Mouse (Mus musculus) G1E-ER4 (cell line): ENCODE measurements at regions not wholly inside any gene's neighbourhood (a gene's known extent, or its start where the extent isn't known, plus 50 kb on each side); places are given as distances from the start of the nearest gene placed in this dataset.

Source experiments
- GATA1 ChIP-seq: IDR thresholded peaks from one replicate; pipeline ENCODE4 v1.8.0; 2012; ENCODE audit warnings: low read length, inconsistent platforms

DNA sequence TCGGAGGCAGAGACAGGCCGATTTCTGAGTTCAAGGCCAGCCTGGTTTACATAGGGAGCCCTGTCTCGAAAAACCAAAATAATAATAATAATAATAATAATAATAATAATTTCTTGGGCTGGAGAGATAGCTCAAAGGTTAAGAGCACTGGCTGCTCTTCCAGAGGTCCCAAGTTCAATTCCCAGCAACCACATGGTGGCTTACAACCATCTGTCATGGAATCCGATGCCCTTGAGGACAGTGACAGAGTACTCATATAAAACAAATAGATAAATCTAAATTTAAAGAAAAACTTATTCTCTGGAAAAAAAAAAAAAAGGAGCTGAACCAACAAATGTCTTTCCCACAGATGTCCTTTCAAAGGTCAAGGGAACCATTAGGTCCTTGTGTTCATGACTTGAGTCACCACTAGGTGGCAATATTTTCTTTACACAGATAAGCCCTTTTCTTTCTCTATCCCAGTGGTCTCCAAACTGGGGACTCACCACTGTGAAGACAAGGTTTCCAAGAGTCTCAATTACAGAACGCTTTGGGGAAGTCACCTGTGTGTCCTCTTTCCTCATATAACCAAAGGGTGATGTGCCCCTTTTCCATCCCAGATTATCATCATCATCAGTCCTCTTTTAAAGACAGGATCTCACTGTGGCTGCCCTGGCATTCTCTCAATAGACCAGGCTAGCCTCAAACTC, 106.1 kb upstream of the Xpo1 start:
- no peak for TF ChIP-seq GATA1

DNA sequence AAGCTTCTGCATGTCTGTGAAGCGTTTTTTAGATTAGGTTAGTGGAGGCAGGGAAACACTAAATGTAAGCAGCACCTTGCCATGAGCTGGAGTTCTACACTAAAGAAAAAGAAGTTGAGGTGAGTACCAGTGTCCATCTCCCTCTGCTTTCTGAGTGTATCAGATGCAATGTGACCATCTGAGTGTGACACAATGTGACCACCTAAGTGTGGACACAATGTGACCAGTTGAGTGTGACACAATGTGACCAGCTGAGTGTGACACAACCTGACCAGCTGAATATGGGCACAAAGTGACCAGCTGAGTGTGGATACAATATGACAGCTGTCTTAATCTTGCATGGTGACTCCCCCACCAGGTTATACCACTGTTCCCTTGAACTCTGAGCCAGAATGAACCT, 101.0 kb upstream of the Xpo1 start:
- no peak for TF ChIP-seq GATA1

DNA sequence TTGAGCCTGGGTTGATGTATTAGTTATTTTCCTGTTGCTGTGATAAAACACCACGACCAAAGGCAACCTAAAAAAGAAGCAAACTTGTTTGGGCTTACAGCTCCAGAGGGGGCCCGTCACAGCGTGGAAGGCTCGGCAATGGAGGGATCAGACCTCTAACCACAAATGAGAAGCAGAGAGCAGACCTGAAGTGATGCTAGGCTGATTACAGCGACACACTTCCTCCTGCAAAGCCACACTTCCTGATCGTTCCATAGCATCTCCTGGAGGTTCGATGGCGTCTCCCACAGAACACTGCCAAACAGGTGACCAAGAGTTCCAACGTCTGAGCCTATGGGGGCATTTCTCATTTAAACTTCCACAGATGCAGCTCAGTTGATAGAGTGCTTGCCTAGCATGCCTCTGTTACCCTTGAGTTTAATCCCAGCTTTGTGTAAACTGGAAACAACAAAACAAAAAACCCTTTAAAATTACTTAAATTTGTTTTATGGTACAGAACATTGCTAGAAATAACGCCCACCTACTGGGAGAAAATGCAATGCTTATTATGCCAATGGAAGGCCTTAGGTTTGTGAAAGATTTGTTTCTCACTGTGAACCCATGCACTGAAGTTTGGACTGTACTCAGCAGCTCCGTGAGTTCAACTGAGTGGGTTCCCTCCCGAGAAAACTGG, 87.2 kb upstream of the Xpo1 start:
- TF ChIP-seq GATA1: no peak

DNA sequence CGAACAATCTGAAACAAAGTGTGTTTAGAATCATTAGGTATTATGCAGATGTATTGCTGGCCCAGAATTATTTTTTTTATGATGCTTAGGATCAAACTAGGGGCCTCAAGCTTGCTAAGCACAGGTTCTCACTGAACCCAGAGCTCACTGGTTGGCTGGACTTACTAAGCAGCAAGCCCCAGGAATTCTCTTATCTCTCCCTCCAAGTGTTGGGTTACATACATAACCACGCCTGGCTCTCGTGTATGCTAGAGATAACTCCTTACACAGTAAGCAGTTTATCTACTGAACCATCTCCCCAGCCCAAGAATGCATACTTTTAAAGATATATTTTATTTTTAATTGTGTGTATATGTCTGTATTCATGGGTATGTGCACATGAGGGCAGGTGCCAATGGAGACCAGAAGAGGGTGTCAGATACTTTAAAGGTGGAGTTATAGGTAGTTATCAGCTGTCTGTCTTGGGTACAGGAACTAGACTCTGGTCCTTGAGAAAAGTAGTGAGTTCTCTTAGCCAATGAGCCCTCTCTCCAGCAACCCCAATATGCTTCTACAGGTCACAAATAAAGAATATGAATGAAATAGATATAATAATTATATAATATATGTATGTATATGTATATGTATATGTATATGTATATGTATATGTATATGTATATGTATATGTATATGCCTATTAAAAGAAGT, 86.0 kb upstream of the Xpo1 start:
- peak; percentile 79 for TF ChIP-seq GATA1

DNA sequence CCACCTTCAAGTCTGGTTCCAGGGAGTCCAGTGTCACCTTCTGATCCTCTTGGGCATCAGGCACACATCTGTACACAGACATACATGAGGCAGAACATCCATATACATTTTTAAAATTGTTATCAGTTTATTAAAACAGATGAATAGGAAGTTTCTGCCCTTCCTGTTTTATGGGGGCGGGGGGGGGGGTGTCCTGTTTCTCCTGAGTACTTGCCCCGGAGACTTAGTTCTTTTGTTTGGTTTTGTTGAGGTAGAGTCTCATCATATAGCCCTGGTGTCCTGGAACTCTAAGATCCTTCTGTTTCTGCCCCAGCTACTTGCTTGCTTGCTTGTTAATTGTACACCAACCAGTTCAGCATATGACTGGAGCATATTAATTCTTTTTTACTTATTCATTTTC, 85.0 kb upstream of the Xpo1 start:
- no peak for TF ChIP-seq GATA1

DNA sequence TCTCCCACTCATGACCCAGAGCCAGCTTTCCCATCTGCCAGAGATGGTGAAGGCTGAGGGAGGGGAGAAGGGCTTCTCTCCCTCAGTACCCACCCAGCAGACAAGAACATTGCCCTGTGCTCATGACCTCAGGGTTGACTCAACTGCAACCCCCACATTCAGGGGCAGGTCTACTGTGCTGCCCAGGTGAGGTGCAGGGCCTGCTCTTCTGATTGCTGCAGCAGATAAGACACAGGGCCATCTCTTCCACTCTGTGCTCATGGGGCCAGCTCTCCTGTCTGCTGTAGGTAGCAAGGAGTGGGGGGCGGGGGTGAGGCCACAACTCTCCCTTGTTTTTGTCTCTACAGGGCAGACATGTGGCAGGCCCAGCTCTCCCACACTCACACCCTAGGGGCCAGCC, 84.1 kb upstream of the Xpo1 start:
- TF ChIP-seq GATA1: no peak

DNA sequence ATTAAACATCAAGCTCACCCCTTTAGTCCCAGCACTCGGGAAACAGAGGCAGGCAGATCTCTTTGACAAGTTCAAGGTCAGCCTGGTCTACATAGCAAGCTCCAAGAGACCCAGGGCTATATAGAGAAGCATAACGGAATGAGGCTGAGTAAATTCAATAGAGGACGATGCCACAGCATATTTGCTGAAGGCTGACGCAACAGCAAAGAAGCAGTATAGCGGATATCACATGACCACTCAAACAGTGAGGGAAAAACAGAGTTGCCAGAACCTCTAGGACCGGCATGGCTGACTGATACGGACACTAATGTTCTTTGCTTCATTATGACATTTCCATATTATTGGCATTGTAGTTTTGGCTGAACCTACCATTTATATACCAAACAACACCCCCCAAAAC, 74.2 kb upstream of the Xpo1 start:
- no peak for TF ChIP-seq GATA1

DNA sequence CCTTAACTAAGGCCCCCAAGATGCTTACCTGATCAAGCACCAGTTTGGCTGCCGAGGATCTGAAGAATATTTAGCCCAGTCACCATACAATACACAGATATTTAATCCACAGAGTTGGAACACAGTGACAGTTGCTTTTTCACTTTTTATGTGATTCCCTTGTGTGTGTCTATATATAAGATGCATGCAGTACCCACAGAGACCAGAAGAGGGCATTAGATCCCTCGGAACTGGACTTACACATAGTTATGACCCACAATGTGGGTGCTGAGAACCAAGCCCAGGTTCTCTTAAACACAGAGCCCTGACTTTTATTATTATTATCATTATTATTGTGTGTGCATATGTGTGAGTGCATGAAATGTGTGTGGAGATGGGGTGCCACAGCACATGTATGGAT, 70.6 kb upstream of the Xpo1 start:
- no peak for TF ChIP-seq GATA1

DNA sequence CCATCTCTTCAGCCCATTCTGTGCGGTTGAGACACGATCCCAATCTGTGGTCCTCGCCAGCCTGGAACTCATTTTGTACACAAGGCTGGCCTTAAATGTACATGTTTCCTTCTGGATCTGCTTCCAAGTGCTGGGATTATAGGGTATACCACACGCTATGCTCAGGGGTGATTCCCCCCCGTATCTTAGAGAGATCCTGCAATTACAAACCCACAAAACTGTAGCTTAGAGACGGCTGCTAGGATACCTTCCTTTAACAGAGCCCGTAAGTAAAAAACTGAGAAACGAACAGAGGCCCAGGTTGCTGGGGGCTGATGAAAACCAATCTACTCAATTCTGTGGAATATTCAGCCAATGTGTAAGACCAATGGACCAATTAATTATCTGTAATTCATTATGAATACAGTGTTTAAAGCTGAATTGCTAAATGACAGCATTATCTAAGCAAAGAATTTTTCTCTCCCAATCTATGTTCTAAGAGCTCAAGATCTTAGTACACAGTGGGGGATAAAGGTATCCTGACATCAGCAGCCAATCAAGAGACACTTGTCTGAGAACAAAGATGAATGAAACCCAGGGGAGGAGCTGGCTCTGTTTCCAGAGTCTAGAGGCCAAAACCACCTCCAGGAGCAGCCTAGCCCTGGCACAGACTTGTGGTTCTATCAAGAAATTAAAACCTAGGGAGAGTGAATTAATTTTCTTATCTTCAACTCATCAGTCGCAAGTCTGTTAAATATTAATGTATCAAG, 54.0 kb upstream of the Xpo1 start:
- TF ChIP-seq GATA1: no peak

DNA sequence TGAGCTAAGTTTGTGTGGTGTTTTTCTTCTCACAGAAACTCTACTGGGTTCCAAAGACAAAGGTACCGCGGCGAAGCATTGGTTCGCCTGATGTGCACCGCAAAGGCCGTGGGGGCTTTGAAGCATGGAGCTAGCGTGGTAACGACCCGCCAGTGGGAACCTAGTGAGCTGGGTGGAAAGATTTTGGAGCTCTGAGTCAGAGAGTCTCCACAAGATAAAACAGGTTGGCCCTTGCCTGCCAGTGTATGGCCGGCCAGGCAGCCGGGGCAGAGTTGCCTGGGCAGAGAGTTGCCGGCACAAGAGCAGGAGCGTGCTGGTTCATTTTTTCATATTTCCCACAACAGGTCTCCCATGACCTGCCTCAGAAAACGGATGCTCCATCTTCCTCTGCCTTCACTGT, 52.3 kb upstream of the Xpo1 start:
- TF ChIP-seq GATA1: no peak

DNA sequence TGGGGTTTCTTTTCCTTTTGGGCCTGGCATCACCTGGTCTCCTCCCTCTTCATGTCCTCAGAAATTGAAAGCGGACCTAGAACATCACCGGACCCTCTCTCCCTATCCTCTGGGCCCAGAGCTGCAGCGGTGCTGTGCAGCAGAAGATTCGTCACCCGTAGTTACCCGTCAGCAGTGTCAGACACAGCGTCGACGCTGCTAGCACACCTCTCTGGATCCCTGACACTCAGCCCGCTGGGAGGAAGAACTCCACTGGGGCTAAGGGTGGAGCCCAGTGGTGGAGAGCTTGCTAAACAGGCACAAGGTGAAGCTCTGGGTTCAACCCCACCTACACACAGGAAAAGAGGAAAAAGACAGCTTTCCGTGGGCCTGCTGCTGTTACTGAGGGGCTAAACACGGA, 51.8 kb upstream of the Xpo1 start:
- no peak for TF ChIP-seq GATA1
